Mouse (Mus musculus) heart, adult 2 months (tissue): ENCODE measurements at regions not wholly inside any gene's neighbourhood (a gene's known extent, or its start where the extent isn't known, plus 50 kb on each side); places are given as distances from the start of the nearest gene placed in this dataset.

ENCODE experiments used
- DNase-seq, 2 experiments: peaks; one replicate each; pipeline ENCODE4 v3.0.0; 2021
- H3K27ac ChIP-seq: fragments of 200-600 bp; 2 replicates; pipeline ENCODE4 v1.8.1; 2022
- H3K27me3 ChIP-seq: fragments of 200-500 bp; 2 replicates; pipeline ENCODE4 v1.6.1; 2012; ENCODE audit warnings: mild to moderate bottlenecking, low read length, inconsistent platforms, mixed read lengths; ENCODE audit not compliant: control insufficient read depth, insufficient read depth
- H3K36me3 ChIP-seq: fragments of 200-500 bp; 2 replicates; pipeline ENCODE4 v1.6.1; 2012; ENCODE audit warnings: low read length, inconsistent platforms; ENCODE audit not compliant: control insufficient read depth, insufficient read depth
- H3K4me1 ChIP-seq: fragments of 200-500 bp; 2 replicates; pipeline ENCODE4 v1.6.1; 2011; ENCODE audit warnings: low read length; ENCODE audit not compliant: control insufficient read depth, insufficient read depth
- H3K4me3 ChIP-seq: fragments of 200-600 bp; 2 replicates; pipeline ENCODE4 v1.8.1; 2022
- H3K79me2 ChIP-seq: fragments of 200-500 bp; replicated peaks from 2 replicates; pipeline ENCODE4 v1.6.1; 2012; ENCODE audit warnings: mild to moderate bottlenecking, inconsistent platforms, low read length, moderate library complexity, mixed read lengths; ENCODE audit not compliant: control insufficient read depth, insufficient read depth
- H3K9ac ChIP-seq: fragments of 200-500 bp; 2 replicates; pipeline ENCODE4 v1.6.1; 2012; ENCODE audit warnings: low read depth, mild to moderate bottlenecking, control low read depth, inconsistent platforms, low read length, mixed read lengths
- CTCF ChIP-seq: fragments of 200-600 bp; IDR thresholded peaks from 2 replicates; pipeline ENCODE4 v1.8.1; 2022; ENCODE audit warnings: antibody characterized with exemption, mild to moderate bottlenecking, moderate library complexity
- EP300 ChIP-seq: fragments of 200-500 bp; IDR thresholded peaks from 2 replicates; pipeline ENCODE4 v1.6.1; 2011; ENCODE audit warnings: low read depth, low read length, control low read depth; ENCODE audit not compliant: insufficient read depth
- POLR2A ChIP-seq: fragments of 200-500 bp; IDR thresholded peaks from 2 replicates; pipeline ENCODE4 v1.6.1; 2011; ENCODE audit warnings: mild to moderate bottlenecking, low read depth, low read length, control low read depth; ENCODE audit not compliant: insufficient read depth
- WGBS: fragments of 180-500 bp; shearing (Covaris S2); methylation state at CpG from one replicate; pipeline ENCODE4 v1.1.7; 2018; 5-methylcytosine and 5-hydroxymethylcytosine counted together
- intact Hi-C: fragments of 180-260 bp; cut with DNase I; formaldehyde crosslinking; loops from one replicate; pipeline ENCODE4 v1.15.1; 2025

- TF ChIP-seq EP300 (no peak), POLR2A (no peak), CTCF (no peak)
- H3K36me3 ChIP-seq: no peaks in the 10 kb centered on the region
- no peaks in the 10 kb centered on the region for H3K27me3 ChIP-seq
- intact Hi-C loops: no loop called here
- no peaks in the 10 kb centered on the region for H3K79me2 ChIP-seq
- H3K9ac ChIP-seq: no peak overlapping the region
- no peak for DNase-seq
- H3K27ac ChIP-seq: no peak overlapping the region
- no peaks in the 10 kb centered on the region for H3K4me1 ChIP-seq
- no peak overlapping the region for H3K4me3 ChIP-seq
- WGBS: 76% methylated on average over 5 of the region's 5 CpGs
These were observed 185.6 kb upstream of the Arhgap24 start for GRCm38 (mm10) chr5:102295564-102295963.

- no peaks in the 10 kb centered on the region for H3K36me3 ChIP-seq
- intact Hi-C loops: no loop called here
- H3K27ac ChIP-seq: no peak overlapping the region
- no peaks in the 10 kb centered on the region for H3K4me1 ChIP-seq
- H3K4me3 ChIP-seq: no peak overlapping the region
- H3K9ac ChIP-seq: no peak overlapping the region
- DNase-seq: no peak
- TF ChIP-seq CTCF: no peak
- no peak for TF ChIP-seq EP300
- no peak for TF ChIP-seq POLR2A
- no peaks in the 10 kb centered on the region for H3K27me3 ChIP-seq
- H3K79me2 ChIP-seq: no peaks in the 10 kb centered on the region
These were observed 174.9 kb upstream of the Arhgap24 start for GRCm38 (mm10) chr5:102306309-102306708.

DNA sequence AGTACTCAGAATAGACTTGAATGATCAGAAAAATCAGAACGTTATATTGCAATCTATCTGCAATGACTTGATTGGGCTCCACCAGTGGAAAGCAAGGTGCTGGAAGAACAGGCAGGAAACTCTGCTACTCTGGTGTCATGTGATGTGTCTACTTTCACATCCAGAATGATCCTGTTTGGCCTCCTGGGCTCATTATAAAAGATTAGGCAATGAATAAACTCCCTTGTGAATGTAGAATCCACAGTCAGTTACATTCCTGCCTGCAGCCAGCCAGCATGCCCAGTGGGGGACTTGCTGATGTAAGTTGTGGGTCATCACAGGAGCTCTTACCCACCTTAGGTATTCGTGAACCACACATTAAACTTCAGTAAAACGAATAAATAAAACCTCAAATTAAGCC is 174.5 kb upstream of the Arhgap24 start:
- WGBS: 58% methylated on average over 3 of the region's 3 CpGs
- Histone ChIP-seq H3K4me3 (no peak overlapping the region), H3K27ac (no peak overlapping the region), H3K4me1 (no peaks in the 10 kb centered on the region), H3K36me3 (no peaks in the 10 kb centered on the region), H3K79me2 (no peaks in the 10 kb centered on the region), H3K27me3 (no peaks in the 10 kb centered on the region), H3K9ac (no peak overlapping the region)
- TF ChIP-seq EP300 (no peak), CTCF (no peak)
- DNase-seq: no peak
- intact Hi-C loops: no loop called here

- no peaks in the 10 kb centered on the region for H3K4me1 ChIP-seq
- no peak for DNase-seq
- no peak overlapping the region for H3K4me3 ChIP-seq
- no peak overlapping the region for H3K27ac ChIP-seq
- H3K9ac ChIP-seq: no peak overlapping the region
- H3K36me3 ChIP-seq: no peaks in the 10 kb centered on the region
- no peak for TF ChIP-seq POLR2A
- no peak for TF ChIP-seq EP300
- TF ChIP-seq CTCF: no peak
- intact Hi-C loops: no loop called here
- H3K27me3 ChIP-seq: no peaks in the 10 kb centered on the region
- H3K79me2 ChIP-seq: no peaks in the 10 kb centered on the region
These were observed 169.6 kb upstream of the Arhgap24 start for GRCm38 (mm10) chr5:102311570-102311969.

- Histone ChIP-seq H3K79me2 (no peaks in the 10 kb centered on the region), H3K36me3 (no peaks in the 10 kb centered on the region), H3K4me3 (no peak overlapping the region), H3K27ac (no peak overlapping the region), H3K27me3 (no peaks in the 10 kb centered on the region), H3K9ac (no peak overlapping the region), H3K4me1 (no peaks in the 10 kb centered on the region)
- 56% methylated on average over 2 of the region's 2 CpGs for WGBS
- no peak for TF ChIP-seq POLR2A
- TF ChIP-seq EP300: no peak
- TF ChIP-seq CTCF: no peak
- DNase-seq: no peak
- intact Hi-C loops: no loop called here
These were observed 152.9 kb upstream of the Arhgap24 start for GRCm38 (mm10) chr5:102328197-102328784.

DNA sequence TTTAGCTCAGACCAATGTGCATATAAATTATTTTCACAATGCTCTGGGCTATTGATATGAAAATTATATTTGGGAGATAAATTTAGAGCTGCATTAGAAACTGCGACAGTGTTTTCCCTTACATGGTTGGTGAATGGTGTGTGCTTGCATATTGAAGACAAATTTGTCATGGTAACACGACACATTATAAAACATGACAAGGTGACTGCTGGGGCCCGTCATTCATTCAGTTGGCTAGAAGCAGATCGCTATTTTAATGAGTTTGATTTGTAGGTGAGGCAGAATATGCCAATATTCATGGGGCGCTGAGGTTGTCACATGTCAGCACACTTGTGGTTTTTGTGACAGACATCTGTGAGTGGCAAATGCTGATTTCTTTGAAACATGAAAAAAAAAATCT is 147.3 kb upstream of the Arhgap24 start:
- WGBS: 83% methylated on average over 5 of the region's 5 CpGs
- H3K4me3 ChIP-seq: no peak overlapping the region
- H3K79me2 ChIP-seq: no peaks in the 10 kb centered on the region
- H3K27me3 ChIP-seq: no peaks in the 10 kb centered on the region
- no peak overlapping the region for H3K27ac ChIP-seq
- no peak for TF ChIP-seq EP300
- TF ChIP-seq POLR2A: no peak
- TF ChIP-seq CTCF: no peak
- no peak for DNase-seq
- H3K4me1 ChIP-seq: no peaks in the 10 kb centered on the region
- intact Hi-C loops: no loop called here
- no peak overlapping the region for H3K9ac ChIP-seq
- H3K36me3 ChIP-seq: no peaks in the 10 kb centered on the region
